Mouse (Mus musculus) ES-Bruce4 (cell line): ENCODE data around the gene Ift172. TPM values are rescaled to one million over a fixed set of nuclear protein-coding genes. Genes with fewer than 3 reads are reported as not detected.
A peak's percentile ranks its signal among the peaks of the same experiment; 100 is the strongest.

Experiments
- H3K27ac ChIP-seq: 2 replicates; pipeline ENCODE4 v1.5.1; 2012; ENCODE audit warnings: low read length, inconsistent platforms; ENCODE audit not compliant: insufficient read depth
- H3K27me3 ChIP-seq: 2 replicates; pipeline ENCODE4 v1.6.1; 2012; ENCODE audit warnings: mild to moderate bottlenecking, low read length, inconsistent platforms; ENCODE audit not compliant: control insufficient read depth, poor library complexity, insufficient read depth, severe bottlenecking
- H3K36me3 ChIP-seq: 2 replicates; pipeline ENCODE4 v1.6.1; 2012; ENCODE audit warnings: inconsistent platforms, mild to moderate bottlenecking, low read length, moderate library complexity; ENCODE audit not compliant: control insufficient read depth, poor library complexity, insufficient read depth, severe bottlenecking
- H3K4me1 ChIP-seq: one replicate; pipeline ENCODE4 v1.8.1; 2011; ENCODE audit warnings: low read length; ENCODE audit not compliant: control insufficient read depth, insufficient read depth
- H3K4me3 ChIP-seq: 2 replicates; pipeline ENCODE4 v1.5.1; 2011; ENCODE audit warnings: low read depth, mild to moderate bottlenecking, low read length
- H3K9ac ChIP-seq: 2 replicates; pipeline ENCODE4 v1.6.1; 2012; ENCODE audit warnings: low read depth, mild to moderate bottlenecking, inconsistent platforms; ENCODE audit not compliant: poor library complexity, severe bottlenecking
- H3K9me3 ChIP-seq: replicated peaks from 2 replicates; pipeline ENCODE4 v1.6.1; 2012; ENCODE audit warnings: mild to moderate bottlenecking, low read length, inconsistent platforms; ENCODE audit not compliant: control insufficient read depth, poor library complexity, insufficient read depth, severe bottlenecking
- CTCF ChIP-seq: IDR thresholded peaks from one replicate; pipeline ENCODE4 v1.8.1; 2011; ENCODE audit warnings: low read depth, low read length
- EP300 ChIP-seq: IDR thresholded peaks from 2 replicates; pipeline ENCODE4 v1.6.1; 2011; ENCODE audit warnings: low read depth, low read length; ENCODE audit not compliant: insufficient read depth
- POLR2A ChIP-seq: IDR thresholded peaks from one replicate; pipeline ENCODE4 v1.8.1; 2011; ENCODE audit warnings: low read length; ENCODE audit not compliant: insufficient read depth
- polyA plus RNA-seq: library from polyadenylated mRNA; stranded (reverse); fragments of >200 nt; gene quantifications from 2 replicates; pipeline ENCODE4 v1.2.4, GENCODE M21; 2011; ENCODE audit warnings: low read depth; ENCODE audit not compliant: missing spikeins, insufficient read depth, insufficient read length

Ift172 gene
- polyA plus RNA-seq, 1 experiment: 27.2 TPM

- H3K27me3 ChIP-seq: no peaks in the 10 kb centered on the region
- H3K4me1 ChIP-seq: peaks cover 2% of the 10 kb centered on the region
- H3K36me3 ChIP-seq: peaks cover 8% of the 10 kb centered on the region; the same call in 1 of the 2 replicates
- no peak overlapping the region for H3K4me3 ChIP-seq
- H3K27ac ChIP-seq: no peak overlapping the region
- TF ChIP-seq CTCF: no peak
- no peak for TF ChIP-seq EP300
- TF ChIP-seq POLR2A: no peak
- H3K9me3 ChIP-seq: no peaks in the 10 kb centered on the region
- H3K9ac ChIP-seq: no peak overlapping the region
These were observed 40.2 kb downstream of the Ift172 start for GRCm38 (mm10) chr5:31250716-31251115.

GRCm38 (mm10) chr5:31242191-31242590 is 48.7 kb downstream of the Ift172 start:
- peak overlapping the region; percentile 85 for H3K9ac ChIP-seq
- H3K27ac ChIP-seq: no peak overlapping the region
- no peaks in the 10 kb centered on the region for H3K9me3 ChIP-seq
- H3K36me3 ChIP-seq: no peaks in the 10 kb centered on the region
- no peaks in the 10 kb centered on the region for H3K4me1 ChIP-seq
- H3K27me3 ChIP-seq: no peaks in the 10 kb centered on the region
- TF ChIP-seq CTCF: no peak
- no peak overlapping the region for H3K4me3 ChIP-seq

GRCm38 (mm10) chr5:31241522-31242034 is 49.3 kb downstream of the Ift172 start:
- Histone ChIP-seq H3K9me3 (no peaks in the 10 kb centered on the region), H3K36me3 (no peaks in the 10 kb centered on the region), H3K4me1 (no peaks in the 10 kb centered on the region), H3K4me3 (peak overlapping the region; percentile 94), H3K27me3 (no peaks in the 10 kb centered on the region), H3K27ac (no peak overlapping the region), H3K9ac (peak overlapping the region; percentile 85)
- TF ChIP-seq CTCF: no peak
- TF ChIP-seq POLR2A: no peak
- TF ChIP-seq EP300: no peak

- peak within 1 kb of the TSS; percentile 94 for H3K4me3 ChIP-seq
- peak within 1 kb of the TSS; percentile 85 for H3K9ac ChIP-seq
- H3K9me3 ChIP-seq: no peaks in the 10 kb centered on the region
- H3K27ac ChIP-seq: peak within 1 kb of the TSS; percentile 51; the same call in 1 of the 2 replicates
- peak; percentile 19 for TF ChIP-seq POLR2A
- TF ChIP-seq CTCF: no peak
- H3K4me1 ChIP-seq: no peaks in the 10 kb centered on the region
- no peaks in the 10 kb centered on the region for H3K27me3 ChIP-seq
- no peaks in the 10 kb centered on the region for H3K36me3 ChIP-seq
These were observed 50.0 kb downstream of the Ift172 start, which contains the start of the genes Nrbp1 and Gm9970 for GRCm38 (mm10) chr5:31240637-31241521. Gene Nrbp1 (plus strand): TSS chr5:31240864. Gene Gm9970 (minus strand): TSS chr5:31241232.

GRCm38 (mm10) chr5:31226641-31227040 is 64.3 kb downstream of the Ift172 start:
- no peak for TF ChIP-seq CTCF
- no peak for TF ChIP-seq EP300
- TF ChIP-seq POLR2A: no peak
- no peak overlapping the region for H3K9ac ChIP-seq

DNA sequence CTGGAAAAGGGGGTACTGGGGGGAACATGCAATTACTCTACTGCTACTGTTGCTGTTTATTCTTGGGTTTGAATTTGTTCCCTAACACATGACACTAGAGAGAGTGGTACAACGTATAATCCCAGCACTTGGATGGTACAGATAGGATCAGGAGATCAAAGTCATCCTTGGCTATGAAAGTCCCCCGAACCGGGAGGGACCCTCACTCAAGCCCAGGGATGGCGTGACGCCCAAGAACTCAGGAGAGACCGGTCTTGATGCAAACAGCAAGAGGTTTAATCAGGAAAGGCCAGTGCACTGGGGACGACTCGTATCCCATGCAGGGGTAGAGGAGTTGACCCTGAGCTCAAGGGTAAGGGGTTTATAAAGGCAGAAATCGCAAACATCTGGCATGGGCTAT is 68.2 kb downstream of the Ift172 start:
- no peaks in the 10 kb centered on the region for H3K9me3 ChIP-seq
- no peaks in the 10 kb centered on the region for H3K4me1 ChIP-seq
- H3K36me3 ChIP-seq: no peaks in the 10 kb centered on the region
- no peak for TF ChIP-seq CTCF
- no peak for TF ChIP-seq POLR2A
- TF ChIP-seq EP300: no peak
- no peak overlapping the region for H3K4me3 ChIP-seq
- H3K27ac ChIP-seq: no peak overlapping the region
- no peaks in the 10 kb centered on the region for H3K27me3 ChIP-seq
- no peak overlapping the region for H3K9ac ChIP-seq

More at GRCm38 (mm10) chr5:31226641-31227040, 64.3 kb downstream of the Ift172 start:
- H3K36me3 ChIP-seq: no peaks in the 10 kb centered on the region
- no peaks in the 10 kb centered on the region for H3K27me3 ChIP-seq
- H3K9me3 ChIP-seq: no peaks in the 10 kb centered on the region
- H3K4me3 ChIP-seq: no peak overlapping the region
- no peak overlapping the region for H3K27ac ChIP-seq
- no peaks in the 10 kb centered on the region for H3K4me1 ChIP-seq
